Mouse (Mus musculus): ENCODE measurements at regions not wholly inside any gene's neighbourhood (a gene's known extent, or its start where the extent isn't known, plus 50 kb on each side); places are given as distances from the start of the nearest gene placed in this dataset.

GRCm38 (mm10) chr3:78291894-78292293 is 994.4 kb downstream of the Rapgef2 start:
- Histone ChIP-seq H3K4me3 (ENCODE audit: insufficient read depth in 1 of 2, low read depth in 1 of 2, low read length in 2 of 2, poor library complexity in 1 of 2, severe bottlenecking in 1 of 2) (no peak overlapping the region), H3K9me3 (ENCODE audit: control insufficient read depth, insufficient read depth, low read depth, low read length) (no peaks in the 10 kb centered on the region), H3K4me1 (ENCODE audit: control insufficient read depth in 2 of 2, insufficient read depth in 2 of 2, low read length in 2 of 2, poor library complexity in 1 of 2) (no peaks in the 10 kb centered on the region), H3K9ac (ENCODE audit: insufficient read depth, low read depth, low read length, poor library complexity, severe bottlenecking) (no peak overlapping the region), H3K27ac (ENCODE audit: insufficient read depth, low read depth, low read length, poor library complexity, severe bottlenecking) (no peak overlapping the region), H3K36me3 (ENCODE audit: control insufficient read depth, insufficient read depth, low read length, poor library complexity, severe bottlenecking) (no peaks in the 10 kb centered on the region)
- TF ChIP-seq HCFC1 (IDR thresholded peaks at IDR 0.05; ENCODE audit: borderline replicate concordance, insufficient read depth, low read length) (no peak), ZC3H11A (IDR thresholded peaks at IDR 0.05; ENCODE audit: borderline replicate concordance, low read depth, low read length) (no peak), MAFK (IDR thresholded peaks at IDR 0.05; ENCODE audit: insufficient read depth, low read depth, low read length) (no peak), ZNF384 (IDR thresholded peaks at IDR 0.05; ENCODE audit: low read depth, low read length) (no peak), CHD2 (IDR thresholded peaks at IDR 0.05; ENCODE audit: low read depth, low read length) (no peak)
- no peak for DNase-seq (ENCODE audit: low read depth, low spot score)
- in situ Hi-C loops (cut with MboI; ENCODE audit: low sequenced_read_pairs in 2 of 2, unreplicated experiment in 2 of 2), result no loop called here

- no peaks in the 10 kb centered on the region for H3K36me3 ChIP-seq (ENCODE audit: control insufficient read depth, insufficient read depth, low read length, poor library complexity, severe bottlenecking)
- H3K27ac ChIP-seq (ENCODE audit: insufficient read depth, low read depth, low read length, poor library complexity, severe bottlenecking), result no peak overlapping the region
- no peaks in the 10 kb centered on the region for H3K9me3 ChIP-seq (ENCODE audit: control insufficient read depth, insufficient read depth, low read depth, low read length)
- H3K9ac ChIP-seq (ENCODE audit: insufficient read depth, low read depth, low read length, poor library complexity, severe bottlenecking), result no peak overlapping the region
- TF ChIP-seq HCFC1 (IDR thresholded peaks at IDR 0.05; ENCODE audit: borderline replicate concordance, insufficient read depth, low read length) (no peak), CHD2 (IDR thresholded peaks at IDR 0.05; ENCODE audit: low read depth, low read length) (no peak), ZC3H11A (IDR thresholded peaks at IDR 0.05; ENCODE audit: borderline replicate concordance, low read depth, low read length) (no peak), MAFK (IDR thresholded peaks at IDR 0.05; ENCODE audit: insufficient read depth, low read depth, low read length) (no peak), ZNF384 (IDR thresholded peaks at IDR 0.05; ENCODE audit: low read depth, low read length) (no peak)
- no peak for DNase-seq (ENCODE audit: low read depth, low spot score)
- H3K4me1 ChIP-seq (ENCODE audit: control insufficient read depth in 2 of 2, insufficient read depth in 2 of 2, low read length in 2 of 2, poor library complexity in 1 of 2), result no peaks in the 10 kb centered on the region
- H3K4me3 ChIP-seq (ENCODE audit: insufficient read depth in 1 of 2, low read depth in 1 of 2, low read length in 2 of 2, poor library complexity in 1 of 2, severe bottlenecking in 1 of 2), result no peak overlapping the region
- in situ Hi-C loops (cut with MboI; ENCODE audit: low sequenced_read_pairs in 2 of 2, unreplicated experiment in 2 of 2), result no loop called here
Observed at GRCm38 (mm10) chr3:78284071-78284470, 1002.2 kb downstream of the Rapgef2 start.

- in situ Hi-C loops (cut with MboI; ENCODE audit: low sequenced_read_pairs in 2 of 2, unreplicated experiment in 2 of 2), result no loop called here
- Histone ChIP-seq H3K4me1 (ENCODE audit: control insufficient read depth in 2 of 2, insufficient read depth in 2 of 2, low read length in 2 of 2, poor library complexity in 1 of 2) (no peaks in the 10 kb centered on the region), H3K27ac (ENCODE audit: insufficient read depth, low read depth, low read length, poor library complexity, severe bottlenecking) (no peak overlapping the region), H3K36me3 (ENCODE audit: control insufficient read depth, insufficient read depth, low read length, poor library complexity, severe bottlenecking) (no peaks in the 10 kb centered on the region), H3K4me3 (ENCODE audit: insufficient read depth in 1 of 2, low read depth in 1 of 2, low read length in 2 of 2, poor library complexity in 1 of 2, severe bottlenecking in 1 of 2) (no peak overlapping the region), H3K9ac (ENCODE audit: insufficient read depth, low read depth, low read length, poor library complexity, severe bottlenecking) (no peak overlapping the region), H3K9me3 (ENCODE audit: control insufficient read depth, insufficient read depth, low read depth, low read length) (no peaks in the 10 kb centered on the region)
- no peak for DNase-seq (ENCODE audit: low read depth, low spot score)
- TF ChIP-seq CHD2 (IDR thresholded peaks at IDR 0.05; ENCODE audit: low read depth, low read length) (no peak), MAFK (IDR thresholded peaks at IDR 0.05; ENCODE audit: insufficient read depth, low read depth, low read length) (no peak), ZNF384 (IDR thresholded peaks at IDR 0.05; ENCODE audit: low read depth, low read length) (no peak), HCFC1 (IDR thresholded peaks at IDR 0.05; ENCODE audit: borderline replicate concordance, insufficient read depth, low read length) (no peak)
Observed at GRCm38 (mm10) chr3:78236920-78237319, 1049.4 kb downstream of the Rapgef2 start.

- no peak overlapping the region for H3K27ac ChIP-seq (ENCODE audit: insufficient read depth, low read depth, low read length, poor library complexity, severe bottlenecking)
- no peaks in the 10 kb centered on the region for H3K9me3 ChIP-seq (ENCODE audit: control insufficient read depth, insufficient read depth, low read depth, low read length)
- in situ Hi-C loops (cut with MboI; ENCODE audit: low sequenced_read_pairs in 2 of 2, unreplicated experiment in 2 of 2), result no loop called here
- H3K9ac ChIP-seq (ENCODE audit: insufficient read depth, low read depth, low read length, poor library complexity, severe bottlenecking), result no peak overlapping the region
- no peaks in the 10 kb centered on the region for H3K36me3 ChIP-seq (ENCODE audit: control insufficient read depth, insufficient read depth, low read length, poor library complexity, severe bottlenecking)
- no peaks in the 10 kb centered on the region for H3K4me1 ChIP-seq (ENCODE audit: control insufficient read depth in 2 of 2, insufficient read depth in 2 of 2, low read length in 2 of 2, poor library complexity in 1 of 2)
- H3K4me3 ChIP-seq (ENCODE audit: insufficient read depth in 1 of 2, low read depth in 1 of 2, low read length in 2 of 2, poor library complexity in 1 of 2, severe bottlenecking in 1 of 2), result no peak overlapping the region
- no peak for TF ChIP-seq CHD2 (IDR thresholded peaks at IDR 0.05; ENCODE audit: low read depth, low read length)
- no peak for DNase-seq (ENCODE audit: low read depth, low spot score)
Observed at GRCm38 (mm10) chr3:78209729-78210128, 1076.6 kb downstream of the Rapgef2 start.

- H3K36me3 ChIP-seq (ENCODE audit: control insufficient read depth, insufficient read depth, low read length, poor library complexity, severe bottlenecking), result no peaks in the 10 kb centered on the region
- H3K4me1 ChIP-seq (ENCODE audit: control insufficient read depth in 2 of 2, insufficient read depth in 2 of 2, low read length in 2 of 2, poor library complexity in 1 of 2), result no peaks in the 10 kb centered on the region
- in situ Hi-C loops (cut with MboI; ENCODE audit: low sequenced_read_pairs in 2 of 2, unreplicated experiment in 2 of 2), result no loop called here
- no peak overlapping the region for H3K4me3 ChIP-seq (ENCODE audit: insufficient read depth in 1 of 2, low read depth in 1 of 2, low read length in 2 of 2, poor library complexity in 1 of 2, severe bottlenecking in 1 of 2)
- H3K9me3 ChIP-seq (ENCODE audit: control insufficient read depth, insufficient read depth, low read depth, low read length), result no peaks in the 10 kb centered on the region
- H3K27ac ChIP-seq (ENCODE audit: insufficient read depth, low read depth, low read length, poor library complexity, severe bottlenecking), result no peak overlapping the region
- TF ChIP-seq MAFK (IDR thresholded peaks at IDR 0.05; ENCODE audit: insufficient read depth, low read depth, low read length) (no peak), ZNF384 (IDR thresholded peaks at IDR 0.05; ENCODE audit: low read depth, low read length) (no peak), CHD2 (IDR thresholded peaks at IDR 0.05; ENCODE audit: low read depth, low read length) (no peak), ZC3H11A (IDR thresholded peaks at IDR 0.05; ENCODE audit: borderline replicate concordance, low read depth, low read length) (no peak), HCFC1 (IDR thresholded peaks at IDR 0.05; ENCODE audit: borderline replicate concordance, insufficient read depth, low read length) (no peak)
- no peak overlapping the region for H3K9ac ChIP-seq (ENCODE audit: insufficient read depth, low read depth, low read length, poor library complexity, severe bottlenecking)
- no peak for DNase-seq (ENCODE audit: low read depth, low spot score)
Observed at GRCm38 (mm10) chr3:78162601-78163000, 1123.7 kb downstream of the Rapgef2 start.

All from ES-E14 (cell line).